Mouse (Mus musculus) liver, embryonic 13.5 days (tissue): Measurements from ENCODE around the gene Rcor2. TPM values are rescaled to one million over a fixed set of nuclear protein-coding genes. Genes with fewer than 3 reads are reported as not detected.

ENCODE experiments used
- ATAC-seq: fragments of 200-750 bp; cut with Nextera tagmentation; 2 replicates; pipeline ENCODE4 v1.8.0; 2017; ENCODE audit warnings: low read depth, mild to moderate bottlenecking, moderate number of reproducible peaks, moderate library complexity
- DNase-seq: peaks from one replicate; pipeline ENCODE4 v3.0.0; 2022
- H3K27ac ChIP-seq: fragments of 300-500 bp; sonication (generic); 2 replicates; pipeline ENCODE4 v1.5.1; 2015; ENCODE audit warnings: moderate library complexity, mild to moderate bottlenecking, inconsistent platforms
- H3K27me3 ChIP-seq: fragments of 300-500 bp; sonication (generic); 2 replicates; pipeline ENCODE4 v1.6.1; 2015; ENCODE audit warnings: mild to moderate bottlenecking, inconsistent platforms
- H3K36me3 ChIP-seq: fragments of 300-500 bp; sonication (generic); 2 replicates; pipeline ENCODE4 v1.6.1; 2015; ENCODE audit warnings: mild to moderate bottlenecking, inconsistent platforms
- H3K4me1 ChIP-seq: fragments of 300-500 bp; sonication (generic); replicated peaks from 2 replicates; pipeline ENCODE4 v1.6.1; 2015; ENCODE audit warnings: inconsistent platforms
- H3K4me2 ChIP-seq: fragments of 300-500 bp; sonication (generic); 2 replicates; pipeline ENCODE4 v1.6.1; 2015; ENCODE audit warnings: inconsistent platforms, mild to moderate bottlenecking, moderate library complexity
- H3K4me3 ChIP-seq: fragments of 300-500 bp; sonication (generic); replicated peaks from 2 replicates; pipeline ENCODE4 v1.5.1; 2015; ENCODE audit warnings: mild to moderate bottlenecking, inconsistent platforms
- H3K9ac ChIP-seq: fragments of 300-500 bp; sonication (generic); 2 replicates; pipeline ENCODE4 v1.6.1; 2015; ENCODE audit warnings: mild to moderate bottlenecking, inconsistent platforms
- H3K9me3 ChIP-seq: fragments of 300-500 bp; sonication (generic); replicated peaks from 2 replicates; pipeline ENCODE4 v1.6.1; 2016; ENCODE audit warnings: inconsistent platforms
- WGBS: fragments of 180-500 bp; shearing (Covaris S2); methylation state at CpG from one replicate; pipeline ENCODE4 v1.1.7; 2015; ENCODE audit not compliant: insufficient replicate concordance; 5-methylcytosine and 5-hydroxymethylcytosine counted together
- polyA plus RNA-seq: library from polyadenylated mRNA; unstranded; fragments of >200 nt; fragmentation: Nextera tagmentation; extraction: Ambion mirVana; gene quantifications from 2 replicates; pipeline ENCODE4 v1.2.1, GENCODE M21; 2015

Rcor2 gene
- polyA plus RNA-seq, 1 experiment from 2014 or later = 1.4 TPM

GRCm38 (mm10) chr19:7236742-7237141 lies 30.4 kb upstream of the Rcor2 start:
- WGBS = 74% methylated on average over 4 of the region's 4 CpGs
- no peak overlapping the region for H3K9ac ChIP-seq
- ATAC-seq (no peak), DNase-seq (no peak)
- no peaks in the 10 kb centered on the region for H3K9me3 ChIP-seq
- H3K4me3 ChIP-seq = no peak overlapping the region
- H3K27me3 ChIP-seq = no peaks in the 10 kb centered on the region; the same call in 1 of the 2 replicates
- H3K4me2 ChIP-seq = no peak overlapping the region
- no peak overlapping the region for H3K27ac ChIP-seq
- peaks cover 49% of the 10 kb centered on the region for H3K4me1 ChIP-seq
- peaks cover 59% of the 10 kb centered on the region for H3K36me3 ChIP-seq

- Histone ChIP-seq H3K4me1 (peaks cover 49% of the 10 kb centered on the region), H3K36me3 (peaks cover 31% of the 10 kb centered on the region), H3K9me3 (no peaks in the 10 kb centered on the region), H3K4me2 (peak overlapping the region; percentile 92), H3K27me3 (peaks cover 5% of the 10 kb centered on the region), H3K9ac (peak overlapping the region; percentile 91), H3K27ac (0 out of 2 replicates have a peak overlapping the region, but pooled peaks have one; percentile 92), H3K4me3 (peak overlapping the region; percentile 84)
- ATAC-seq (no peak), DNase-seq (no peak)
- WGBS = 84% methylated on average over 3 of the region's 3 CpGs
Measured at GRCm38 (mm10) chr19:7239574-7239973, 27.6 kb upstream of the Rcor2 start.

- no peak for DNase-seq
- peak; percentile 1; the same call in 1 of the 2 replicates for ATAC-seq
- under 1% methylated on average over 13 of the region's 13 CpGs for WGBS
Measured at GRCm38 (mm10) chr19:7240291-7240690, 26.8 kb upstream of the Rcor2 start.

GRCm38 (mm10) chr19:7240782-7241690 lies 26.1 kb upstream of the Rcor2 start, which contains the start of gene Naa40:
Gene Naa40 (minus strand): TSS chr19:7241183.
- H3K9me3 ChIP-seq = no peaks in the 10 kb centered on the region
- WGBS = under 1% methylated on average over 80 of the region's 80 CpGs
- H3K27me3 ChIP-seq = peaks cover 5% of the 10 kb centered on the region
- H3K36me3 ChIP-seq = peaks cover 27% of the 10 kb centered on the region
- H3K27ac ChIP-seq = peak within 1 kb of the TSS; percentile 92
- ATAC-seq (peak; percentile 98), DNase-seq (peak; percentile 89)
- peaks cover 40% of the 10 kb centered on the region for H3K4me1 ChIP-seq
- peak within 1 kb of the TSS; percentile 91 for H3K9ac ChIP-seq
- peak within 1 kb of the TSS; percentile 84 for H3K4me3 ChIP-seq
- H3K4me2 ChIP-seq = peak within 1 kb of the TSS; percentile 92

More at GRCm38 (mm10) chr19:7240291-7240690, 26.8 kb upstream of the Rcor2 start:
- Histone ChIP-seq H3K36me3 (peaks cover 30% of the 10 kb centered on the region), H3K27me3 (peaks cover 5% of the 10 kb centered on the region), H3K9ac (peak overlapping the region; percentile 91), H3K9me3 (no peaks in the 10 kb centered on the region), H3K4me3 (peak overlapping the region; percentile 84), H3K4me1 (peaks cover 47% of the 10 kb centered on the region), H3K4me2 (peak overlapping the region; percentile 92), H3K27ac (peak overlapping the region; percentile 92)

- no peak overlapping the region for H3K9ac ChIP-seq
- no peak overlapping the region for H3K4me2 ChIP-seq
- no peak overlapping the region for H3K27ac ChIP-seq
- no peak for ATAC-seq
- H3K4me3 ChIP-seq = no peak overlapping the region
- no peaks in the 10 kb centered on the region for H3K9me3 ChIP-seq
- 43% methylated on average over 3 of the region's 3 CpGs for WGBS
- peak; percentile 26 for DNase-seq
- peaks cover 7% of the 10 kb centered on the region for H3K4me1 ChIP-seq
- no peaks in the 10 kb centered on the region for H3K36me3 ChIP-seq
- peaks cover 5% of the 10 kb centered on the region for H3K27me3 ChIP-seq
Measured at GRCm38 (mm10) chr19:7246021-7246420, 21.1 kb upstream of the Rcor2 start.

GRCm38 (mm10) chr19:7257881-7258280 lies 9.2 kb upstream of the Rcor2 start:
- Histone ChIP-seq H3K4me2 (no peak overlapping the region), H3K9ac (no peak overlapping the region), H3K27ac (no peak overlapping the region), H3K9me3 (no peaks in the 10 kb centered on the region), H3K4me1 (no peaks in the 10 kb centered on the region), H3K27me3 (no peaks in the 10 kb centered on the region), H3K4me3 (no peak overlapping the region), H3K36me3 (no peaks in the 10 kb centered on the region)
- 59% methylated on average over 5 of the region's 5 CpGs for WGBS
- DNase-seq (no peak), ATAC-seq (no peak)

- Histone ChIP-seq H3K27me3 (peaks cover 21% of the 10 kb centered on the region), H3K4me3 (no peak overlapping the region), H3K9me3 (no peaks in the 10 kb centered on the region), H3K36me3 (no peaks in the 10 kb centered on the region), H3K27ac (no peak overlapping the region), H3K4me1 (peaks cover 21% of the 10 kb centered on the region), H3K9ac (no peak overlapping the region), H3K4me2 (no peak overlapping the region)
- ATAC-seq (no peak), DNase-seq (no peak)
- WGBS = 64% methylated on average over 1 of the region's 1 CpGs
Measured at GRCm38 (mm10) chr19:7261476-7261875, 5.6 kb upstream of the Rcor2 start.

- no peak overlapping the region for H3K27ac ChIP-seq
- no peaks in the 10 kb centered on the region for H3K36me3 ChIP-seq
- DNase-seq (no peak), ATAC-seq (no peak)
- 71% methylated on average over 3 of the region's 3 CpGs for WGBS
- H3K4me2 ChIP-seq = no peak overlapping the region
- peaks cover 26% of the 10 kb centered on the region for H3K27me3 ChIP-seq
- H3K4me3 ChIP-seq = no peak overlapping the region
- H3K9ac ChIP-seq = no peak overlapping the region
- H3K4me1 ChIP-seq = peaks cover 25% of the 10 kb centered on the region
- H3K9me3 ChIP-seq = no peaks in the 10 kb centered on the region
Measured at GRCm38 (mm10) chr19:7261964-7262363, 5.2 kb upstream of the Rcor2 start.

- H3K27me3 ChIP-seq = peaks cover 33% of the 10 kb centered on the region
- H3K4me3 ChIP-seq = no peak overlapping the region
- H3K4me2 ChIP-seq = no peak overlapping the region
- peaks cover 32% of the 10 kb centered on the region for H3K4me1 ChIP-seq
- no peak for DNase-seq
- 59% methylated on average over 1 of the region's 1 CpGs for WGBS
- no peaks in the 10 kb centered on the region for H3K36me3 ChIP-seq
- H3K9me3 ChIP-seq = no peaks in the 10 kb centered on the region
- H3K9ac ChIP-seq = no peak overlapping the region
- no peak for ATAC-seq
- H3K27ac ChIP-seq = no peak overlapping the region
Measured at GRCm38 (mm10) chr19:7262592-7262991, 4.5 kb upstream of the Rcor2 start.

- no peak for ATAC-seq
- H3K4me1 ChIP-seq = peaks cover 47% of the 10 kb centered on the region
- DNase-seq = peak; percentile 61
- H3K27ac ChIP-seq = no peak overlapping the region
- H3K4me2 ChIP-seq = no peak overlapping the region
- no peaks in the 10 kb centered on the region for H3K9me3 ChIP-seq
- H3K36me3 ChIP-seq = no peaks in the 10 kb centered on the region
- no peak overlapping the region for H3K9ac ChIP-seq
- peaks cover 49% of the 10 kb centered on the region for H3K27me3 ChIP-seq
- 29% methylated on average over 9 of the region's 9 CpGs for WGBS
- no peak overlapping the region for H3K4me3 ChIP-seq
Measured at GRCm38 (mm10) chr19:7264088-7264765, 2.9 kb upstream of the Rcor2 start.

- peaks cover 55% of the 10 kb centered on the region for H3K27me3 ChIP-seq
- peaks cover 53% of the 10 kb centered on the region for H3K4me1 ChIP-seq
- DNase-seq (no peak), ATAC-seq (no peak)
- no peak overlapping the region for H3K27ac ChIP-seq
- H3K36me3 ChIP-seq = no peaks in the 10 kb centered on the region
- H3K9me3 ChIP-seq = no peaks in the 10 kb centered on the region
- no peak overlapping the region for H3K4me3 ChIP-seq
- 39% methylated on average over 6 of the region's 6 CpGs for WGBS
- H3K4me2 ChIP-seq = no peak overlapping the region
- H3K9ac ChIP-seq = no peak overlapping the region
Measured at GRCm38 (mm10) chr19:7264766-7265331, 2.3 kb upstream of the Rcor2 start.
